Mouse (Mus musculus) C2C12 (cell line): ENCODE results near the gene Prss21. TPM values are rescaled to one million over a fixed set of nuclear protein-coding genes. Genes with fewer than 3 reads are reported as not detected.

Experiments used
- H3K27me3 ChIP-seq: one replicate; pipeline ENCODE4 v1.6.1; 2011; ENCODE audit not compliant: control insufficient read depth, insufficient read depth, insufficient read length
- H3K36me3 ChIP-seq: one replicate; pipeline ENCODE4 v1.6.1; 2011; ENCODE audit not compliant: control insufficient read depth, insufficient read depth
- H3K4me3 ChIP-seq: one replicate; pipeline ENCODE4 v1.5.1; 2011; ENCODE audit warnings: mild to moderate bottlenecking, control low read depth; ENCODE audit not compliant: poor library complexity, insufficient read depth, severe bottlenecking
- H3K79me2 ChIP-seq: one replicate; pipeline ENCODE4 v1.6.1; 2011; ENCODE audit not compliant: control insufficient read depth, insufficient read depth
- H3K79me3 ChIP-seq: one replicate; pipeline ENCODE4 v1.6.1; 2011; ENCODE audit warnings: low read depth, control low read depth
- H3ac ChIP-seq: one replicate; pipeline ENCODE3; 2011; ENCODE audit warnings: low read depth; ENCODE audit not compliant: control insufficient read depth, insufficient read length
- CEBPB ChIP-seq: IDR thresholded peaks from one replicate; pipeline ENCODE4 v1.6.1; 2011; ENCODE audit warnings: low read depth, mild to moderate bottlenecking, control low read depth, moderate library complexity
- CTCF ChIP-seq: IDR thresholded peaks from one replicate; pipeline ENCODE4 v1.5.1; 2011; ENCODE audit not compliant: control insufficient read depth, insufficient read depth, insufficient read length
- FOSL1 ChIP-seq: IDR thresholded peaks from one replicate; pipeline ENCODE4 v1.8.0; 2011; ENCODE audit warnings: mild to moderate bottlenecking, low read length; ENCODE audit not compliant: poor library complexity, insufficient read depth, severe bottlenecking
- MAX ChIP-seq: IDR thresholded peaks from one replicate; pipeline ENCODE4 v1.6.1; 2011; ENCODE audit warnings: mild to moderate bottlenecking, control low read depth
- MYOD1 ChIP-seq: IDR thresholded peaks from one replicate; pipeline ENCODE4 v1.6.1; 2011; ENCODE audit warnings: low read depth; ENCODE audit not compliant: control insufficient read depth, insufficient read length
- MYOG ChIP-seq: IDR thresholded peaks from one replicate; pipeline ENCODE4 v1.6.1; 2011; ENCODE audit not compliant: control insufficient read depth, insufficient read length; ENCODE audit errors: extremely low read depth
- USF1 ChIP-seq: IDR thresholded peaks from one replicate; pipeline ENCODE4 v1.6.1; 2011; ENCODE audit warnings: low read depth, mild to moderate bottlenecking, control low read depth, moderate library complexity
- polyA plus RNA-seq: library from polyadenylated mRNA; unstranded; fragments of >200 nt; fragmentation: generic; extraction: Trizol; gene quantifications from one replicate; pipeline ENCODE4 v1.2.1, GENCODE M21; 2012; ENCODE audit warnings: missing spikeins

Gene Prss21
- polyA plus RNA-seq, 1 experiment = not detected

DNA sequence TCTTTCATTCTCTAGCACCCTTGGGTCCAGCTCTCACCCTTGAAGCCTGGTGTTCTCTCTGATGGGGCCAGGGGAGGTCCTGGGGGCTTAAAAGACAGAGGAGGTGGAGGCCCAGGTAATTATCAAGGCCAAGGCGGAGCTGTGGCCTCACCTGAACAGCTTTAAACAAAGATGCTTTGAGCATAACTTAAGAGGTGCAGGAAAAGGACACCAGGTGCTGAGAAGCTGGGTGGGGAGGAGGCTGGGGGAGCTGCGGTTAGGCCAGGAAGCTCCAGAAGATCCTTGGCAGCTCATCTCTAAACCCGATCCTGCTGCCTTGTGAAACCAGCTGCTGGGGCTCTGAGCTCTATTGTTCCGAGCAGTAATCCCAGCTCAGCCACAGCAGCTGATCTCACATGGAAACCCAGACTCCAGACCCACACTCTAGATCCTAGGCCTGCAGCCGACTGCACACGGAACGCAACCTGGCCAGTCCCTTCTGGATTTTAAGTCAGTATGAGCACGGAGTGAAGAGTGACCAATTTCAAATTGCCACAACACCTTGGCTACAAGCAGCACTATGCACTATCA is 31.8 kb upstream of the Prss21 start, which contains the start of gene Prss33:
Gene Prss33 (minus strand): TSS at position 51 of the 570 bp plus-strand sequence.
- peaks cover 25% of the 10 kb centered on the region for H3K27me3 ChIP-seq
- H3ac ChIP-seq = no peak within 1 kb of the TSS
- no peaks in the 10 kb centered on the region for H3K79me2 ChIP-seq
- TF ChIP-seq FOSL1 = no peak
- TF ChIP-seq MYOG = no peak
- TF ChIP-seq CEBPB = no peak
- TF ChIP-seq MYOD1 = no peak
- TF ChIP-seq CTCF = no peak
- no peak for TF ChIP-seq USF1
- TF ChIP-seq MAX = no peak
- no peaks in the 10 kb centered on the region for H3K36me3 ChIP-seq
- no peak within 1 kb of the TSS for H3K4me3 ChIP-seq
- H3K79me3 ChIP-seq = no peaks in the 10 kb centered on the region

DNA sequence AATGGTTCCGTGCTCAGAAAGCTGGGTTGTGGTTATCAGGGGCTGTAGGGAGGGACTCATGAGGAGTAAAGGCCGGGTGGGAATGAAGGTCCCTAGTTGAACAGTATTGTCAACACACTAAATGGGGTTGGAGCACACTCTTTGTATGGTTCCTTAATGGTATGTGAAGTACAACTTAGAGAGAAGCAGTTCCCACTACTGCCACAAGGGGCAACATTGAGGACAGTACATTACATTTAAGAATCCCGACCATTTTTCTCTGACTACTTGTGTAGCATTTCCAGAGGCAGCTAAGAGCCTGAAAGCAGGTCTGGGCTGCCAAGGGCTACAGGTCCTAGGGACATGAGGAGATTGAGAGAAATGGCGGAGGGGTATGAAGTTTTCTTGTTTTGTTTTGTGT is 26.7 kb upstream of the Prss21 start:
- Histone ChIP-seq H3K79me3 (no peaks in the 10 kb centered on the region), H3K79me2 (no peaks in the 10 kb centered on the region), H3K36me3 (no peaks in the 10 kb centered on the region), H3K27me3 (peaks cover 11% of the 10 kb centered on the region), H3ac (no peak overlapping the region), H3K4me3 (no peak overlapping the region)
- TF ChIP-seq MYOG = no peak
- TF ChIP-seq CTCF = no peak
- no peak for TF ChIP-seq CEBPB
- TF ChIP-seq MAX = no peak
- TF ChIP-seq FOSL1 = no peak
- TF ChIP-seq MYOD1 = no peak
- no peak for TF ChIP-seq USF1

DNA sequence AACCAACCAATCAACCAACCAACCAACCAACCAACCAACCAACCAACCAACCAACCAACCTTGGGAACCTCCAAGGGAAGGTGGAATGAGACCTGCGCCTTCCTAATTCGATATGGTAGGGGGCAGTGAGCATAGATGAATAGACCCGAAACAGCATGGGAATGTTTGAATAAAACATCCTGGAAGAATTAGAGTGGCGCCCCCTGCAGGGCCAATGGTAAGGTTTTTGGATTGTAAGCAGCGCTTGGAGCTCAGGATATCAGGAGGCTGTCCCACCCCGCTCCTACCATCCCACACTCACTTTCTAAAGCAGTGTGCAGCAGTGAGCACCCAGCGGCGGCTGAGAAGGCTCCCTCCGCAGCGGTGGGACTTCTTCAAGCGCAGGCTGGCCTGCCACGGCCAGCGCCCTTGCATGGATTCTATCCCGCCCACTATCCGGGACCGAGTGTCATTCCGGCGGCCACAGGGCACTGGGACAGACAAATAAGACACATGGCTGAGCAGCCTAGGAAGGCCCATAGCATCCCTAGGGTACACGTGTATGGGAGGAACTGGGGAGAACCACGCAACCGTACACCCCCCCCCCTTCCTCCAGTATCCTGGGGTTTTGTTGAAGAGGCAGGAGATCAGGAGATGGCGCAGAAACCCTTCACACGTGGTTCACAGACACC is 24.6 kb upstream of the Prss21 start:
- TF ChIP-seq USF1 (no peak), CEBPB (no peak), CTCF (no peak), MYOG (no peak), MAX (no peak), MYOD1 (no peak), FOSL1 (no peak)
- no peaks in the 10 kb centered on the region for H3K36me3 ChIP-seq

DNA sequence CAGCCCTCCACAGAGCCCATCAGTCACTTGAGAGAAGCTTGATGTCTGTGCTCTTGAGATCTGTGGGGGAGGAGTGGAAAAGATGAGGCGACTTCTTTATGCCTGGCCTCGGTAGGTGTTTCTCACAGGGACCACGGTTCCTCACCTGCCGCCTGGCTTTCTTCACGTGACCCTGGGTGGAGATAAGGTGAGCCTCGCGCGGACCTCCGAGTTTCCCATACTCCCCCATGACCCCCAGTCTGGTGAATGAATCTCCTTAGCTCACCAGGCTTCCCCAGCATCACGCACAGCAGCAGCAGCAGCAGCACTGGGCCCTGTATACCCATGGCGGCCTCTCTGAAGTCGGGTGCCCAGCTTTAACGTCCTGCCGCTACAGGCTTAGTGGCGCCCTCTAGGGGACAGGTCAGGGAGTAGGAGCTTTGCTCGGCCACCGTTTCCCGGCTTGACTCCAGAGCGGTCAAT is 24.0 kb upstream of the Prss21 start, which contains the start of the genes Prss32 and Prss41:
Gene Prss32 (plus strand): TSS at position 44 of the 462 bp plus-strand sequence.
Gene Prss41 (minus strand): TSS at position 361 of the 462 bp plus-strand sequence.
- Histone ChIP-seq H3ac (no peak within 1 kb of the TSS), H3K79me2 (no peaks in the 10 kb centered on the region), H3K4me3 (no peak within 1 kb of the TSS), H3K27me3 (no peaks in the 10 kb centered on the region), H3K79me3 (no peaks in the 10 kb centered on the region), H3K36me3 (no peaks in the 10 kb centered on the region)
- TF ChIP-seq CEBPB (no peak), MYOD1 (no peak), CTCF (no peak), FOSL1 (no peak), MYOG (no peak), MAX (no peak), USF1 (no peak)

More for the DNA sequence above, 24.6 kb upstream of the Prss21 start:
- H3K79me2 ChIP-seq = no peaks in the 10 kb centered on the region
- no peaks in the 10 kb centered on the region for H3K27me3 ChIP-seq
- H3ac ChIP-seq = no peak overlapping the region
- H3K79me3 ChIP-seq = no peaks in the 10 kb centered on the region
- no peak overlapping the region for H3K4me3 ChIP-seq

DNA sequence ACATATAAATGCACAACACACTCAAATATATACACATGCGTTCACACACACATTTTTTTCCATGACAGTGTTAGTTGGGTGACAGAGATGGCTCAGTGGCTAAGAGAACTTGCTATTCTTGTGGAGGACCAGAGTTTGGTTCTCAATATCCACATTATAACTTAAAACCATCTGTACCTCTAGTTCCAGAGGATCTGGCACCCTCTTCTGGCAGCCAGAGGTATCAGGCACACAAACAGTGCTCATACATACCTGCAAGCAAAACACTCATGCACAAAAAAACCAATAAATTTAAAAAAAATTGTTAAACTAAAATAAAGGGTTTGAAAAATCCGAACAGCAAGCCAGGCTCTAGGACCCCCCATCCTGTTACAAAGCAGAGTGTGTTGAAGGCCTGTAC is 17.8 kb upstream of the Prss21 start:
- Histone ChIP-seq H3K79me3 (no peaks in the 10 kb centered on the region), H3K27me3 (no peaks in the 10 kb centered on the region), H3K79me2 (no peaks in the 10 kb centered on the region), H3ac (no peak overlapping the region), H3K36me3 (no peaks in the 10 kb centered on the region), H3K4me3 (no peak overlapping the region)
- TF ChIP-seq USF1 = no peak
